Mouse (Mus musculus) liver, postnatal 0 days (tissue): ENCODE data around the gene Pcdh15.

Source experiments
- CTCF ChIP-seq: sonication (generic); IDR thresholded peaks from 2 replicates; pipeline ENCODE4 v1.5.1; 2016; ENCODE audit warnings: antibody characterized with exemption, low read depth
- EP300 ChIP-seq: IDR thresholded peaks from 2 replicates; pipeline ENCODE4 v1.6.1; 2016; ENCODE audit warnings: antibody characterized with exemption, low read depth, mild to moderate bottlenecking

- TF ChIP-seq CTCF, result no peak
- TF ChIP-seq EP300, result no peak
These were observed 1492.7 kb downstream of the Pcdh15 start for GRCm38 (mm10) chr10:74591799-74592198.
